Mouse (Mus musculus) heart, postnatal 0 days (tissue): ENCODE measurements around the gene Picalm.
"Not testable (repeated sequence)": the region's sequence is repeated elsewhere in the genome, so short reads cannot be mapped to it uniquely, and the experiment has no call there.

Experiments used
- CTCF ChIP-seq: IDR thresholded peaks from 2 replicates; pipeline ENCODE4 v1.5.1; 2016; ENCODE audit warnings: antibody characterized with exemption, control low read depth, low read depth
- EP300 ChIP-seq: IDR thresholded peaks from 2 replicates; pipeline ENCODE4 v1.6.1; 2016; ENCODE audit warnings: antibody characterized with exemption, low read depth

DNA sequence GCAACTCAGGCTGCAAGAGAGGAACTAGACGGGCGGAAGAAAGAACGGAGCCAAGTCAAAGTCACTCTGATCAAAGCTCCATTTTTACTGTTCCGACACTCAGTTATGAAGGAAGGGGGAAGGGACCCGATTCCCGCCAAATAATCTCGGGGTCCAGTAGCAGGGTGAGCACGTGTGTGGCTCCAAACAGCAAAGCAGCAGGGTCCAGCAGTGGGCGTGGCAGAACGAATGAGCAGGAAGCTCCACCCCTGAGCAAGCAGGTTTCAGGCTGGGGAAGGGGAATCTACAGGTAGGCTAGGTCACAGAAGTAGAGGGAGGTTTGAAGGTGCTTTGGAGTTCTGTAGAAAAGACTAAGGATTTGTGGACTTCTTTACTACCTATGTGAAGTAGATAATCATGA is 37.8 kb downstream of the Picalm start:
- not testable (repeated sequence) for TF ChIP-seq CTCF, EP300
